Mouse (Mus musculus) CD8-positive naive resting alpha-beta T cell, adult 2 months (primary cell): ENCODE results near the gene Cdc27.

Source experiments
- DNase-seq, 2 experiments: peaks; one replicate each; pipeline ENCODE4 v3.0.0; 2022; ENCODE audit warnings: low read depth in 2 of 2, low spot score in 2 of 2

The Cdc27 gene

DNA sequence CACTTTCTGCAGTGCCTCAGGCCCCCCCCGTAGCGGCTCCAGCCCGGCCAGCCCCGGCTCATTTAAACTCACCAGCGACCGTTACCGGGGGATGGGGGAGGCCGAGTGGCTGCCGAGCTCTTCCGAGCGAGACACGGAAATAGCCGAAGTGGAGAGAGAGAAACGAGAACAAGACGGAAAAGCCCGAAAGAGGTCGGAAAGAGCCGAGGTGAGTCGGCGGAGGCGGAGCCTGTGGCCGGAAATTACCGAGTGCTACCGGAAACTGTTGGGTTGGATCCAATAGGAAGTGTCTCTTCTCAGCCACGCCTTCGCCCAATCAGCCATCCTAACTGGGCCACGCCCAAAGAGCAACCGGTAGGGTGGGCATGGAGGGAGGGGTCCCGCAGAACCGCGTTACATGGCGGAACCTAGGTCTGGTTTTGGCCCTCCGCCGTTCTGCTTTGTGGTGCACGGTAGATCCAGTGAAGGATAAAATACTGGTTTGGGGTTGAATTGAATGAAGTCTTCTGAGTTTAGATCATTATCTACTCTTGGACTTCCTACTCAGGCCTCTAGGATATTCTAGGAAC is at the start of gene Cdc27, which contains the start of gene Myl4:
TSS of gene Cdc27 (minus strand) at position 215 of the 569 bp plus-strand sequence.
TSS of gene Myl4 (plus strand) at position 258 of the 569 bp plus-strand sequence.
- DNase-seq, result peak; percentile 98 to 100

DNA sequence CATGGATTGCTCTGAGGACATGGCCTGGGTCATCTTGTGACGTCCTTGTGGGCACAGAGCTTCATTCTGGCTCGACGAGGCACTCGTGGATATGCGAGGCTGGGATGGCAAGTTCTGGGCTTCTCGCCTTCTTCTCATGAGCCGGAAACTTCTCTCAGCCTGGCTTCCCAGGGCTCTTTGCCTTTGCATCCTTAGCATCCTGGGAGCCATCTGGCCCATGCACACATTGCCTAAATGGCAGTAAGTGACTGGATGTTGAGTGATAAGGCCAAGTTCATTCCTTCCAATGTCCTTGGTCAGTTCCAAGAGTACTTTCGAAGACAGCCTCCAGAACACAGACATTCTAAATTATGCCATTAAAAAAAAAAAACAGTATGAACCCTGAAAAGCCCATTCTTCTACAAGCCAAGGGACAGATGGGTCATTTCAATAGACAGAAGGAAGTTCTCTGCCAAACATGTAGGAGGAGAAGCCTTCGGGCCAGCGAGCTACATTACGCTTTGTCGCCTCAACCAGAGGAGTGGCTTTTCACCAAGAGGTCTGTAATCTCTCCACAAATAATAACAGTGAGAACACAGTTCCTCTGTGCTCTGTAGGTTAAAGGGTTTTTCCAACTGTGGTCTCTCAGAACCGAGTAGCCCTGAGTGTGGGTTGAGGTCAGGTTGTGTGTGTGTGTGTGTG is 49.0 kb upstream of the Cdc27 start:
- DNase-seq, result no peak

DNA sequence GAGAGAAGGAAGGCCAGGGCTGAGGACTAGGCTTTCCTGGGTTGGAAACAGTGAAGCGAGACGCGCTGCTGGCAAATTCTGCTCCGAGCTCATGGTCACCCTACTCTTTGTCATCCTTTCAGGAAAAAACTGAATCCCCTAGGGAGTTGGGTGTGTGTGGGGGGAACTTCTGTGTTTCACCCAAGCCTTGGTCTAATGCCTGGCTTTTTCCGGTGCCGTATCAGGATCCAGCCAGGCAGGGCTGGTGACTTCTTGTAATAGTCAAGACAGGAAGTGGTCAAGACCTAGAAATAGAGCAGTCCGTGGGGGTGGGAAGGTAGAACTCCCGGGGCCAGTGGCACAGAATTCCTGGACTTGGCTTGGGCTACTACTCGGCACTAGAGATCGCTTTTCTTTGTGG is 45.9 kb upstream of the Cdc27 start:
- no peak for DNase-seq

GRCm38 (mm10) chr11:104592066-104592835 is 41.8 kb upstream of the Cdc27 start:
- no peak for DNase-seq

GRCm38 (mm10) chr11:104590148-104590547 is 39.7 kb upstream of the Cdc27 start:
- DNase-seq, result peak; percentile 71 to 81

GRCm38 (mm10) chr11:104589570-104589969 is 39.1 kb upstream of the Cdc27 start:
- no peak for DNase-seq

- DNase-seq, result no peak
These were observed 38.1 kb upstream of the Cdc27 start for GRCm38 (mm10) chr11:104588513-104588912.

GRCm38 (mm10) chr11:104587904-104588303 is 37.5 kb upstream of the Cdc27 start:
- no peak for DNase-seq

DNA sequence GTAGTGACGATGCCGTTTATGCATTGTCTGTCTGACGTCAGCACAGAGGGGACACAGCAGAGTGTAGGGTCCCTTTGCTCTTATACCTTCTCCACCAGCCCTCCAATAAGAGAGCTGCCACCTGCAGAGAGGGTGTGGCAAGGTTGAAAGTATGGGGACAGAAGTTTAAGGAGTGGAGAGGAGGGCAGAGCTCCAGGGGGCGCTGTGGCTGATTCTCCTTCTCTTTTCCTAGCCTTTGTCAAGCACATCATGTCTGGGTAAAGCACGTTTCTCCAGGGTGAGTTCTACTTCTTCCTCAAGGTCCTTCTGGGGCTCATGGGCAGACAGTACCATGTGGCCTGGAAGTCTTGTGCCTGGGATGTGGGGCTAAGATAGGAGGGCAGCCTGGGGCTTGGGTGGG is 35.1 kb upstream of the Cdc27 start:
- no peak for DNase-seq

DNA sequence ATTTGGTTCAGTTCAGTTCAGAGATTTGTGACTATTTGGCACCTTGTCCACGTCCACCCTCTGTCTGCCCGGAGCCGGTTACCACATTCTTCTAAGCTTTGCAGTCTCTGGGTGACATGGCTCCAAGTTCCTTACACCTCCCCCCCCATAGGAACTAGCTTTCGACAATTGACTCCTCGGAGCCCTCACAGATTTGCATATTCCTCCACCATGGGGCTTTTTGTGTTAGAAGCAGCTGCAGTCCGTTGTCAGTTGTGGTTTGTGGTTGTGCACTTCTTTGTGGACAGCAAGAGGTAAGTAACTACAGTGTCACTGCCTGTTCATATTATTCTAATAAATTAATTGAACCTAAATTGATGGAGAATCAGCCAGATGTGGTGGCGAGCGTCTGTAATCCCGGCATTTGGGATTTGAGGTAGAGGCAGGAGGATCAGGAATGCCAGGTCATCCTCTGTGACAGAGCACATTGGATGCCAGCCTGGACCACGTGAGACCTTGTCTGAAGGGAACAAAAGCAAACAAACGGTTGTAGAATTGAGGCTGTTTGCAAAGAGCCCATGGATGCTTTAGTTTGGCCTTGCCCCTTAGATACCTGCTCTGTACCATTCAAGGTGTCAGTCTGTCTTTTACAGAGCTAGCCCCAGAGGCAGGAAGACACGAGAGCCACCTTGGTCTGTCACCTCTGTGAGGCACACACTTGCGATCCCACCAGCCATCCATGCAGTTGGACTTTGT is 32.4 kb upstream of the Cdc27 start:
- no peak for DNase-seq

DNA sequence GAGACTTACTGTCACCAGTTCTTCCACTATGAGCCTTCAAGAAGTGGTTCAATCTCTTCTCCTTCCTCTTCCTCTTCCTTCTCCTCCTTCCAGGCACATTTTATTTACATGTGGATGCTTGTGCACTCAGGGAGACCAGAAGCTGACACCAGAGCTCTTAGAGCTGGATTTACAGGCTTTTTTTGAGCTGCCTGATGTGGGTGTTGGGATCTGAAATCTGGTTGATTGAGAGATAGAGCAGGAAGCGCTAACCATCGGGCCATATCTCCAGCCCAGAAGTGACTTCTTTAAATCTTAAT is 31.8 kb upstream of the Cdc27 start:
- DNase-seq, result no peak

GRCm38 (mm10) chr11:104581446-104582307 is 31.3 kb upstream of the Cdc27 start:
- peak; percentile 21 to 54 for DNase-seq

DNA sequence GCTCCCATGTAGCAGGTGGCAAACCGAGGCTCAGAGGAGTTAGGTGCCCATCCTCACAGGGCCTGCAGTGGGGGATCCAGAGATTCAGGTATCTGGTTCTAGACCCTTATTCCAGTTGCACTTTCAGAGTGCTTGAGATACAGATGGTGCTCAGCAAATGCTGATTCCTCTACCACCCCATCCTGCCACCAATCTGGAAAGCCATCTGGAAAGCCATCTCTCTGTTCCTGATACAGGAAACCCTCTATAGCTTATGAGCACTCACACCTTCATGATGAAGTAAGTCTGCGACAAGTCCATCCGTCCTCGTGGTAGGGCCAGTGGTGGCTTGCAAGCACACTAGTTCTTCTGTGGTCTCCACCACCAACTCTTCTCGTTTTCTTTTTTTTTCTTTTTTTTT is 30.2 kb upstream of the Cdc27 start:
- DNase-seq, result no peak

- DNase-seq, result no peak
These were observed 29.7 kb upstream of the Cdc27 start for GRCm38 (mm10) chr11:104580091-104580490.

DNA sequence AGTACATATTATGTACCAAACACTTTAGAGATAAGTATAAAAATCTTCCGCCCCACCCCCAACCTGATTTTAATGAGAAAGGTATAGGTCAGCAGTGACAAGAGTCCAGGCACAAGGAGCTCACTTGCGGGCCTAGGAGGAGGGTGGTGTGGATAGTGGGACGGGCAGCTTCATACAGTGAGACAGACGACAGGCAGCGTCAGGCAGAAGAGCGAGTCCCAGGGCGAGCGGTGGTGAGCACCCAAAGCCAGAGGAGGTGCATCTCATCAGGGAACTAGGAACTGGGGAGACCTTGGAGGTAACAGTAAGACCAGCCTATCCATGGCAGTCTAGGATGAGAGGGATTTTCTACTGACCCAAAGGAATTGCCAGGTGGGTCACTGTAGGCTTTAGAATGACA is 29.2 kb upstream of the Cdc27 start:
- no peak for DNase-seq

DNA sequence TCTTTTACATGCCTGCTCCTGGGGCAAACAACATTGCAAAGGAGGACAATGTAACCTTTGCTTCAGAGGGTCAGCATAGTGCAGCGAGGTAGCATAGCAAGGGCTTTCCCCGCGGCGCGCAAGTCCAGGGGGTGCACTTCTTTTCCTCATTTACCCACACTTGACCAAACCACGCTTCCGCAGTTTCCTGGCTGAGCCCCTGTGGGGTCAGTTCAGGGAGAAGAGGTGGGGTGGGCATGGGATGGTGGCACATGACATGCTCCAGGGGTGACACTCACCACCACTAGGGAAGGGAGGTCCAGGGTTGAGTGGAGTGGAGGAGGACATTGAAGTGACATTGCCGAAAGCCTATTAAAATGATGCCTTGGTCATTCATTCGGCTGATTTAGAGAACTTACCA is 28.7 kb upstream of the Cdc27 start:
- no peak for DNase-seq

GRCm38 (mm10) chr11:104578074-104578473 is 27.7 kb upstream of the Cdc27 start:
- no peak for DNase-seq

GRCm38 (mm10) chr11:104576772-104577612 is 26.6 kb upstream of the Cdc27 start:
- no peak for DNase-seq

- DNase-seq, result no peak
These were observed 22.1 kb upstream of the Cdc27 start for GRCm38 (mm10) chr11:104572566-104572965.

GRCm38 (mm10) chr11:104572091-104572490 is 21.7 kb upstream of the Cdc27 start:
- DNase-seq, result no peak
